Mouse (Mus musculus): Measurements from ENCODE around the gene Bend4. TPM values are rescaled to one million over a fixed set of nuclear protein-coding genes. Genes with fewer than 3 reads are reported as not detected.

Gene Bend4
- total RNA-seq, 2 experiments from 2014 or later, result 2.3 to 2.7 TPM

- DNase-seq, result peak; percentile 49
Observed at GRCm38 (mm10) chr5:67411475-67411874, 16.6 kb downstream of the Bend4 start.

DNA sequence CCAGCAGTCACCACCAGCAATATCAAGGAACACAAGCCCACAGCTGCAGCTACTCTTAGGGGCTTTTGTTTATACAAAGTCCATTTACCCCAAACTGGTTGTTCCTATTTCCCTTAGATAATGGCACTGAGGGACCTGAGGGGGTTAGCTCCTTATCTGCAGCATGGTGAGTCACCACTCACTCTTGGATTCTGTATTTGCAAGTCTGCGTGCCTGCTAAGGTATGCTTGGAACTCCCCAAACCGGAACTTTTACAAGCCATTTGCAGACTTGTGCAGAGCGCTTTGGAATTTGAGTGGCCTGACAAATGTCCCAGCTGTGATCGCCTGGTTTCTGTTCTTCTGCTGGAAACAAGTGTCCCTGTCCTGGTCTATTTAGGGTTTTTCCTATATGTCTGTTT lies 17.7 kb downstream of the Bend4 start:
- no peak for DNase-seq

DNA sequence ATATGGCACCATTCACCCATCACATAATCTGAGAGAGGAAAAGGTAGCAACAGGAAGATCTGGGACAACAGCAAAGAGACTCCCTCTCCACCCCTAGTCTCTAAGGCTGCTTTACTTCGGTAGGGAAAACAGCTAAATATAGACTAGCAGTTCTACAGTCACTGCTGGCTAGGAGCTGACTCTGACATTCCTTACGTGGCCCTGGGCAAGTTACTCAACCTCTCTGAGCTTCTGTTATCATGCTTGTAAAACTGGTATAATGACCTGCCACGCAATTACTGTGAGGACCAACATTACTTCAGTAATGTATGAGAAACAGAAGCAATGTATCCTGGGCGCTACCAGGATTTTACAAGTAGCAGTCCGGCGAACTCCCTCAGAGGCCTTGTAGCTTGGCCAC lies 19.7 kb downstream of the Bend4 start:
- no peak for DNase-seq

- DNase-seq, result no peak
Observed at GRCm38 (mm10) chr5:67404919-67405318, 23.2 kb downstream of the Bend4 start.

DNA sequence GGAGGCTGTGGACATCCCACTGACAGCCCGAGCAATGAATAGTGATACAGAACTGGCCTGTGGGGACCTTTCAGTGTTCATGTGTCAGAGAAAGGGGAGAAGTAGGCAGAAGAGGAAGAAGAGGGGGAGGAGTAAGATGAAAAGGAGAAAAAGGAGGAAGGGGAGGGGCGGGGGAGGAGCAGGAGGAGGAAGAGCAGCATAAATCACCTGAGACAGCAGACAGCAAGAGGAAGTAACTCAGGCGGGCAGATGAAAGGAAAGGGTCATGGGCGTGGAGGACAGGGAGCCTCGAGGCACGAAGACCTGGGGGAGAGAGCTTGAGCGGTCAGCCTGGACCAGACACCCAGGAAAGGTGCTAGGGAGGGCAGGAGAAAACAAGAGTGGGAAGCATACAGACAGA lies 23.7 kb downstream of the Bend4 start:
- DNase-seq, result no peak

DNA sequence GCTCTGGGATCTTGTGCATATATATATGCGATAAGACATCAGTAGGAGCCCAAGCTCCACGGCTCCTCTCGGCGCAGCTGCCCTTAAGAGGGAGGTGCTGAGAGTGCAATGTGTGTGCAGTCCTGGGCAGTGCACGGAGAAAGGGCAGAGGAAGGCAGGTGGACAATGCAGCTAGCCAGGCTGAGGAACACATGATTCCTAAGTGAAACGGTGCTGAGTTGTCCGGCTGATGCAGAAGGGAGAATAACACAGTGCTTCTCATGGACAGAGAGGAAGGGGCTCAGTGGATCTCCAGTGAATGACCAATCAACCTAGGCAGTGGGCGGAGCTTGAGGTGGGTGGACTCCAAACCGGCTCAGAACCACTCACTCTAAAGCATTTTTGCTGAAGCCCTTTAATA lies 26.5 kb downstream of the Bend4 start:
- peak; percentile 7 for DNase-seq

- no peak for DNase-seq
Observed at GRCm38 (mm10) chr5:67400608-67401480, 27.3 kb downstream of the Bend4 start.

GRCm38 (mm10) chr5:67399876-67400607 lies 28.1 kb downstream of the Bend4 start:
- no peak for DNase-seq

- no peak for DNase-seq
Observed at GRCm38 (mm10) chr5:67397186-67397585, 30.9 kb downstream of the Bend4 start.

GRCm38 (mm10) chr5:67395211-67395851 lies 32.8 kb downstream of the Bend4 start:
- DNase-seq, result no peak

DNA sequence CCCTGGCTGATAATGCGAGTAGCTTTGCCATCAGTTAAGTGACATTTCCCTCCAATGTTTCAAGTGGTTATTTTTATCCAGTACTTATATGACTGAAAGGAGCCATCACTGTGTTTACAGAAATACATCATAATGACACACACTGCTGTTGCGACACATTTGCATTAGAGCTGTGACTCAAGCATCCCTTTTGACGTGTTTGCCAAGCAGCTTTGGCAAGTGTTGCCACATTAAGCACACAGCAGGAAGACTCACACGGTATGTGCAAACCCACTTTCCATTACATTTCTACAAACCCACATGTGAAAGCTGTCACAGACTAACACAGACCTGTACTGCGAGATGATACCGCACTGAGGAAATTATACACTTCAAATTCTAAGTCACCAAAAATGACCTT lies 34.2 kb downstream of the Bend4 start:
- DNase-seq, result peak; percentile 33

GRCm38 (mm10) chr5:67382556-67382955 lies 45.6 kb downstream of the Bend4 start:
- DNase-seq, result no peak

DNA sequence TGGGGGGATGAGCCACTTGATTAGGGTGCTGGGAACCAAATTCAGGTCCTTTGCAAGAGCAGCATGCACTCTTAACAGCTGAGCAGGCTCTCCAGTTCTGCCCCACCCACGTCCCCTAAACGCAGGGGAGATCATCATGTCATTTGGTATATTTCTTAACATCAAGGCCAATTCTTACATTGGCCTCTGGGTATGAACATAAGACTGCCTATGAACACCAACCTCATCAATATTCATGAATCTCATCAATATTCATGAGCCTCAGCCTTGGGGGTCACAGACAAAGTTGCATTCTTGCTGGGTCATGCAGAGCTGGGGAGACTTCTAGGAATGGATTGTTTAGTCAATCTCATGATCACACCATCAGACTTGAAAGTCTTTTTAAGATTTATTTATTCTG lies 46.4 kb downstream of the Bend4 start:
- no peak for DNase-seq

DNA sequence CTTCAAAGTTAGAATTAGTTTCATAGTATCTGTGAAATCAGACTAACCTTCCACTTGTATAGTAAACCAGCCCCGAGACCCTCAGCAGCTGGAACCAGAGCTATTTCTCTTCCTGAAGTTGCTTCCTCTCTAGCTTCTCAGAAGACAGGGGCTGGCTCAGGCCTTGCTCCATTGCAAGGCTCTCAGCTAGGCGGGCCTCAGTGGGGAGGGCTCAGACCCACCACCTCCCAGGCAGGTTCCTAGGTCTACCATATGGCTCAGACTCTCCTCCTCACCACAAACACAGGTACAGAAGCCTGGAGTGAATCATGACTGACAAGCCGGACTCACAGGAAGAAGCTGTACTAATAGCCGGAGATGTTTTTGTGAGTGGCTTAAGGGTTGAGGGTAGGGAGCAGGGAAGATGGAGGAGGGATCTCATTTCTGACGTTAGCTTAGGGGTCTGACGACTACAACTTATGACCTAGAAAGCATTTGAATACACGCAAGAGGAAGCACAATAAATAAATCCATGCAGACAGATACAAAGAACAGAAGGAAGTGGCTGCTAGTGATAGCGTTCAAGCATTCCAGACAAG lies 51.0 kb downstream of the Bend4 start:
- no peak for DNase-seq

DNA sequence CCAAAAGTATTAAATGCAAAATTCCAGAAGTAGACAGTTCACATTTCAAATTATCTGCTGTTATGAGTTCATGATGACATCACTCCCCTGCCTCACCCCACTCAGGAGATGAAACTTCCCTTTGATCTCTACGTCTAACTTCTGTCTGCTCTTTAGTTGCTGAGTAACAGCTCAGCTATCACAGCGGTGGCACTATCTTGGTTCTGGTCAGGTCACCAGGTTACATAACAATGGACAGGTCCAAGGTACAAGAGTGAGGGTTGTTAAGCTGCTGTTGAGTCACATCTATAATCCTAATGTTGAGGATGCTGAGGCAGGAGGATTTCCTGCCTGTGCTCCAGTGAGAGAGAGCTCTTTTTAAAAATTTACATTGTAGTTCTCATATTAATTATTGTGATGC lies 65.2 kb downstream of the Bend4 start:
- no peak for DNase-seq

DNA sequence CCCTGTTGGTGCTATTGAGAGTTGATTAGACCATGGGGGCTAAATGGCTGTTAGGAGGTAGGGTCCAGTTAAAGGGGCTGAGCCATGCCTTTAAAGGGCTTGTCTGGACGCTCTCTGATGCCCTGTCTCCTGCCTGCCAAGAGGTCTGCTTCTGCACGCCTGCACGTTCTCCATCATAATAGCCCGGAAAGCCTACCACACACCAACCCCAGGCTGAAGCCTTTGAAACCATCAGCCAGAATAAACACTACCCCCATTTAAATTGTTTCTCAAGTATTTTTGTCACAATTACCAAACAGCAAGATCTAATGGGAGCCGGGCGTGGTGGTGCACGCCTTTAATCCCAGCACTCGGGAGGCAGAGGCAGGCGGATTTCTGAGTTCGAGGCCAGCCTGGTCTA lies 65.8 kb downstream of the Bend4 start:
- DNase-seq, result no peak

- DNase-seq, result no peak
Observed at GRCm38 (mm10) chr5:67348949-67349348, 79.2 kb downstream of the Bend4 start.

DNA sequence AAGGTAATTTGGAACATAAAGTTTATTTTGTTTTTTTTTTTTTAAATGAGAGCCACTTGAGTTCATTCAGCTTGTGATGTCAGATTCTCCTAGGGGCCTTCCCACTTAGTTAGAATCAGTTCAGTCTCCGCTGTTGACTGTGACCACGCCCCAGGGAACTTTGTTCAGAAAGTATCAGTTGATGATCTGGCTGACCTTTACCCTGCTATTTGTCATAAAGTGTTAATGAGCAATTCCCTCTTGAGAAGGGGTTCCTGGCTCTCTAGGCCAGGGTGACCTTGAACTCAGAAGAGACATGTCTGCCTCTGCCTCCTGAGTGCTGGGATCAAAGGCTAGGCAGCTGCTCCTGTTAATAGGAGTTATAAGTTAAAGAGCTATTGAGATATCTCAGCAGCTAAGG lies 81.0 kb downstream of the Bend4 start:
- no peak for DNase-seq
